Mouse (Mus musculus) ES-E14 (cell line): Measurements from ENCODE around the gene Fbxl19.

Source experiments
- CHD2 ChIP-seq: IDR thresholded peaks from 2 replicates; pipeline ENCODE4 v1.6.1; 2014; ENCODE audit warnings: mild to moderate bottlenecking, low read depth, low read length, inconsistent platforms
- MAFK ChIP-seq: IDR thresholded peaks from 2 replicates; pipeline ENCODE4 v1.6.1; 2014; ENCODE audit warnings: mild to moderate bottlenecking, low read depth, low read length, inconsistent platforms; ENCODE audit not compliant: insufficient read depth
- ZC3H11A ChIP-seq: IDR thresholded peaks from 2 replicates; pipeline ENCODE4 v1.6.1; 2012; ENCODE audit warnings: low read depth, mild to moderate bottlenecking, inconsistent platforms, low read length, borderline replicate concordance

DNA sequence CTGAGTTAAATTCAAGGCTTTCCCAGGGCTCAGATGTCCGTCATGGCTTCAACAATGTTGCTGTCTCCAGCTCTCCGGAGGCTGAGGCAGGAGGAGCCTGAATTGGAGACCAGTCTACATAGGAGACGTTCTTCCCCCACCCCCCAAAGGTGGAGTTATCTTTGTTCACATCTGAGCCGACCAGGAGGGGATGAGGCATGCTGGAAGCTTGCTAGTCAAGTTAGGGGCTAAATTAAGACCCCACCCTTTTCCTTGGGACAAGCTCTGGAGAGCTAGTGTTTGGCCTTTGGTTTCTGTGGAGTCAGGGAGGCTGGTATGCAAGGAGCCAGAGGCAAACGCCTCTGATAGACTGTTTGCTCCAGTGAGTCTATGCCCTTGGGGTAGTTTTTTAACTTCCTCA lies 8.8 kb downstream of the Fbxl19 start:
- no peak for TF ChIP-seq ZC3H11A
- TF ChIP-seq MAFK, result no peak
- no peak for TF ChIP-seq CHD2
